Mouse (Mus musculus) liver, embryonic 16.5 days (tissue): ENCODE measurements around the gene Foxp1. TPM values are rescaled to one million over a fixed set of nuclear protein-coding genes. Genes with fewer than 3 reads are reported as not detected.

Experiments used
- ATAC-seq: fragments of 200-750 bp; cut with Nextera tagmentation; 2 replicates; pipeline ENCODE4 v1.8.0; 2017; ENCODE audit warnings: low read depth, mild to moderate bottlenecking, moderate number of reproducible peaks, moderate library complexity
- H3K27ac ChIP-seq: fragments of 300-500 bp; sonication (generic); 2 replicates; pipeline ENCODE4 v1.5.1; 2014; ENCODE audit warnings: mild to moderate bottlenecking, low read length
- H3K27me3 ChIP-seq: fragments of 300-500 bp; sonication (generic); 2 replicates; pipeline ENCODE4 v1.6.1; 2014; ENCODE audit warnings: low read depth, low read length, mixed read lengths; ENCODE audit not compliant: control insufficient read depth, insufficient read depth
- H3K36me3 ChIP-seq: fragments of 300-500 bp; sonication (generic); 2 replicates; pipeline ENCODE4 v1.6.1; 2014; ENCODE audit warnings: mild to moderate bottlenecking; ENCODE audit not compliant: control insufficient read depth, insufficient read depth
- H3K4me1 ChIP-seq: fragments of 300-500 bp; sonication (generic); 2 replicates; pipeline ENCODE4 v1.6.1; 2014; ENCODE audit warnings: low read depth, low read length, mixed read lengths; ENCODE audit not compliant: control insufficient read depth
- H3K4me2 ChIP-seq: fragments of 300-500 bp; sonication (generic); 2 replicates; pipeline ENCODE4 v1.6.1; 2014; ENCODE audit warnings: low read depth, low read length, mixed read lengths
- H3K4me3 ChIP-seq: fragments of 300-500 bp; sonication (generic); 2 replicates; pipeline ENCODE4 v1.5.1; 2014; ENCODE audit warnings: low read depth, mild to moderate bottlenecking, low read length
- H3K9ac ChIP-seq: fragments of 300-500 bp; sonication (generic); 2 replicates; pipeline ENCODE4 v1.6.1; 2014; ENCODE audit warnings: low read depth, low read length
- H3K9me3 ChIP-seq: fragments of 300-500 bp; sonication (generic); replicated peaks from 2 replicates; pipeline ENCODE4 v1.6.1; 2016; ENCODE audit warnings: low read length; ENCODE audit not compliant: control insufficient read depth
- WGBS: fragments of 180-500 bp; shearing (Covaris S2); extraction: QIAGEN DNeasy Blood & Tissue Kit; methylation state at CpG from one replicate; pipeline ENCODE4 v1.1.7; 2014; ENCODE audit not compliant: insufficient replicate concordance; 5-methylcytosine and 5-hydroxymethylcytosine counted together
- polyA plus RNA-seq: library from polyadenylated mRNA; unstranded; fragments of >200 nt; fragmentation: Nextera tagmentation; extraction: Ambion mirVana; gene quantifications from 2 replicates; pipeline ENCODE4 v1.2.1, GENCODE M21; 2015

The Foxp1 gene
- polyA plus RNA-seq, 1 experiment from 2014 or later = 13.6 TPM

DNA sequence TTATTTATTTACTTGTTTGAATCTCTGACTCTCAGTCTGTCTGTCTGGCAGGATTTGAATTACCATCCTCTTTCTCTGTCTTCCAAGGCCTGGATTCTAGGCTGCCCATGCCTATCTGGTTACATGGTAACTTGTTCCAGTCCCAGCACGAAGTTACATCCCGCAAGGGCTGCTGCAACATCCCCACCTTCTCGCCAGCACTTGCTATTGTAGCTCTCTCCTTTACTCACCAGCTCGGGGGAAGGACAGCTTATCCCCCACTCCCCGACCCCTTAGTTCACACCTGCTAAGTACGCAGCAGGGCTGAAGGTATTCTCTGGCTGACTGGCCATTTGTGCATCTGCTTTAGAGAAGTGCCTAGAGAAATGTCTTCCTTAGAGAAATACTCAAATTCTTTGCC is 537.9 kb downstream of the Foxp1 start:
- Histone ChIP-seq H3K36me3 (no peaks in the 10 kb centered on the region), H3K27ac (no peak overlapping the region), H3K9me3 (no peaks in the 10 kb centered on the region), H3K4me3 (no peak overlapping the region), H3K4me1 (no peaks in the 10 kb centered on the region; the same call in 1 of the 2 replicates), H3K4me2 (no peak overlapping the region), H3K27me3 (no peaks in the 10 kb centered on the region), H3K9ac (no peak overlapping the region)
- WGBS = 70% methylated on average over 6 of the region's 6 CpGs
- ATAC-seq = no peak

DNA sequence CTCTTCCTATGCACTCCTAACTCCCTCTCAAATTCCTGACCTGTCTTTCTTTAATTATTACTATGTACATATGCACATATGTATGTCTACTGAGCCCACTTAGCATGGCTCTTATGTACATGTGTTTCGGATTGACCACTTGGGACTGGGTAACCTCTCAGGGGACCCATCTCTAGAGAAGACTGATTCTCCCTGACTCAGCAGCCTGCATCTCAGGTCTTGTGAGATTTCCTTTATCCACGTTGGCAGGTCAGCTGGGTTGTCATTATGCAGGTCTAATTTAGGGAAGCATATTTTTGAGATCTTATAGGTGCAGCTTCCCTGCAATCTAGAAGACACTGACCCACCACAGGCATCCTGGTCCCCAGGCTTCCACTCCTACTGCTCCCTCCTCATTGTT is 538.5 kb downstream of the Foxp1 start:
- Histone ChIP-seq H3K4me3 (no peak overlapping the region), H3K4me2 (no peak overlapping the region), H3K27ac (no peak overlapping the region), H3K4me1 (no peaks in the 10 kb centered on the region; the same call in 1 of the 2 replicates), H3K9ac (no peak overlapping the region), H3K36me3 (no peaks in the 10 kb centered on the region), H3K9me3 (no peaks in the 10 kb centered on the region), H3K27me3 (no peaks in the 10 kb centered on the region)
- no peak for ATAC-seq
- WGBS = 51% methylated on average over 2 of the region's 2 CpGs

DNA sequence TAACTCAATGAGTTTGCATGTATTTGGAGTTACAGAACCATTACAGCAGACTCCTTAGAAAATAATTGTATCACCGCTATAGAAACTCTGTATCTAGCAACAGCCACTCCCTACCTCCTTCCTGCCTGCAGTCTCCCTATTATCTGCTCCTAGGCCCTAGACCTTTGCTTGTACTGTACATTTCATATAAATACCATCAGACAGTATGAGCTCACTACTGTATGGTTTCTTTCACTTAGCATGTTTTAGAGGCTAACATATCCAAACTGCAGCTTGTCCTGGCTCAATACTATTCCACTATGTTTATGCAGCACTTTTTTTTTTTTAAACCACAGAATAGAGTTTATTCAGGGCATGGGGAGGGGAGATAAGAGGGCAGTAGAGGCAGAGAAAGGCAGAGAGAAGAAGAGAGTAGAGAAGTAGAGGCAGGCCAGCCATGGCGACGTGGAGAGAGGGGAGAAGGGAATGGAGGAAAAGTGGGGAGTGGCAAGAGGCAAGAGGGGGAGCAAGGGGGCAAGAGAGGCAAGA is 539.1 kb downstream of the Foxp1 start:
- ATAC-seq = no peak
- Histone ChIP-seq H3K4me3 (no peak overlapping the region), H3K9ac (no peak overlapping the region), H3K4me2 (no peak overlapping the region), H3K4me1 (no peaks in the 10 kb centered on the region; the same call in 1 of the 2 replicates), H3K27ac (no peak overlapping the region), H3K9me3 (no peaks in the 10 kb centered on the region), H3K27me3 (no peaks in the 10 kb centered on the region), H3K36me3 (no peaks in the 10 kb centered on the region)
- WGBS = 26% methylated on average over 3 of the region's 3 CpGs

DNA sequence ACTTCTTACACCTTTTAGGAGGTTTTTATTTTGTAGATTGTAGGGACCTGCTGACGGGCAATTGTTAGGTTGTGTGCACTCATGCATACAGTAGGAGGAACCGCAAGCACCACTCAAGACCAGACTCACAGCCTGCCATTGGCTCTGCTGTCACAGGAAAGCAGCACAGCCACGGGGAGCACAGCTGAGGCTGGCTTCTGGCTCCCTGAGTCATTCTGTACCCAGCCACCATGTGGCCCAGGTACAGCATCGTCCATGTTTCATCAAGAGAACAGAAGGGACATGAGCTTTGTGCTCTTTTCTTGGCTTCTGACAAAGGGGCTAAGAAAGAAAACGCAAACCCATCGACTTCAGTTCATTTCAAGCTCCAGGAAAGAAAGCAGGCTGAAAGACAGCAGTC is 541.3 kb downstream of the Foxp1 start:
- no peaks in the 10 kb centered on the region; the same call in 1 of the 2 replicates for H3K4me1 ChIP-seq
- ATAC-seq = no peak
- WGBS = 67% methylated on average over 6 of the region's 6 CpGs

DNA sequence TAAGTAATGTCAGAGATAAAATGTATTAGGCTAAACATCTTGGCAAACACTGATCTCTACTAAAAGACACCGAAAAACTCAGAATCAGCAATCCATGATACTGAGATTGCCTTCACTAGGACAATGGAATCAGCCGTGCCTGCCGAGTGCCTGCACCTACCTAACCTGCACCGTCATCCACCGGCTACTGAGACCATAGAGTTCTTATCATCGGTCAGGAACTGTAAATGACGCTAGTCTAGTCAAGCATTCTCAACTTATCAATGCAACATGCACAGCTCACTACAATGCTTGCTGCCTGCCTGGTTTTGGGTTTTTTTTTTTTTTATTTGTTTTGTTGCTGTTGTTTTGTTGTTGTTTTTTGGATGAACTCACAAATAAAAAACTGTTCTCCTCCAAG is 542.1 kb downstream of the Foxp1 start:
- Histone ChIP-seq H3K36me3 (peaks cover 3% of the 10 kb centered on the region; the same call in 1 of the 2 replicates), H3K4me3 (no peak overlapping the region), H3K9me3 (no peaks in the 10 kb centered on the region), H3K27me3 (no peaks in the 10 kb centered on the region), H3K4me2 (no peak overlapping the region), H3K9ac (no peak overlapping the region), H3K27ac (no peak overlapping the region), H3K4me1 (no peaks in the 10 kb centered on the region; the same call in 1 of the 2 replicates)
- 29% methylated on average over 7 of the region's 7 CpGs for WGBS
- ATAC-seq = 0 out of 2 replicates have a peak, but pooled peaks have one; percentile 35

More for the DNA sequence above, 541.3 kb downstream of the Foxp1 start:
- Histone ChIP-seq H3K4me2 (no peak overlapping the region), H3K36me3 (peaks cover 3% of the 10 kb centered on the region; the same call in 1 of the 2 replicates), H3K4me3 (no peak overlapping the region), H3K27me3 (no peaks in the 10 kb centered on the region), H3K9me3 (no peaks in the 10 kb centered on the region), H3K9ac (no peak overlapping the region), H3K27ac (no peak overlapping the region)

DNA sequence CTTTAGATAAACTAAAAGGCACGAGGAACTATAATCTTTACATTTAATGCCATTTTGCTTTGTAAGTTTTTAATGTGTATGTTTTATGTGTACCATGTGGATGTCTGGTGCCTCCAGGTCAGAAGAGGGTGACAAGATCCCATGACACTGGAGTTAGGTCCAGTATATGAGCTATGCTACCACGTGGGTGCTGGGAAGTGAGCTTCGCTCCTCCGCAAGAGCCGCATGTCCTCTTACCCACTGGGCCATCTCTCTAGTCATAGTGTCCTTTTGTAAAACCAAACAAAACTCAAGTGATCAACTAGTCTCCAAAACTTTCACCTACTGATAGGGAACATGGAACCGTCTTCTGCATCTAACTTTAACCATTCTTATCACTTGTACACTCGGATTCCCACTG is 542.5 kb downstream of the Foxp1 start:
- no peaks in the 10 kb centered on the region for H3K9me3 ChIP-seq
- 73% methylated on average over 7 of the region's 7 CpGs for WGBS
- no peaks in the 10 kb centered on the region; the same call in 1 of the 2 replicates for H3K4me1 ChIP-seq
- H3K27ac ChIP-seq = no peak overlapping the region
- H3K27me3 ChIP-seq = no peaks in the 10 kb centered on the region
- H3K36me3 ChIP-seq = peaks cover 3% of the 10 kb centered on the region; the same call in 1 of the 2 replicates
- H3K4me2 ChIP-seq = no peak overlapping the region
- no peak overlapping the region for H3K9ac ChIP-seq
- ATAC-seq = no peak
- no peak overlapping the region for H3K4me3 ChIP-seq

DNA sequence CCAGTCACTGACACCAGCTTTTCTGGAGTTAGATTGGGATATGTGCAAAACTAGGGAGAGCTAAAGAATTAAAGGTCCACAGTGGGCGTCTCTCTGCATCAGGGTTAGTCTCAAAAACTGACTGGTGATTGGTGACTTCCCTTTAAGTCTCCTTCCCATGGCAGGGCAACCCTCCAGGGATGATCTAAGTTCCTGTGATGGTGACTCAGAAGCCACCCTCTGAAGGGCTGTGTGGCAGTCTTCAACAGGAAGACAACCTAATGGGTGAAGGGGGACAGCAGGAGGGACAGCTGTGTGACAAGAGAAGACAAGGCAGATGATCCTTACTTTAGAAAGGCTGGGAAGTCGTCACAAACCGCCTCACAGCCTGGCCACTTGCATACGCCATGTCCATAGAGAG is 544.7 kb downstream of the Foxp1 start:
- 72% methylated on average over 4 of the region's 4 CpGs for WGBS
- Histone ChIP-seq H3K4me3 (no peak overlapping the region), H3K4me2 (no peak overlapping the region), H3K27me3 (no peaks in the 10 kb centered on the region), H3K9me3 (no peaks in the 10 kb centered on the region), H3K36me3 (peaks cover 3% of the 10 kb centered on the region; the same call in 1 of the 2 replicates), H3K27ac (no peak overlapping the region), H3K9ac (no peak overlapping the region), H3K4me1 (no peaks in the 10 kb centered on the region; the same call in 1 of the 2 replicates)
- no peak for ATAC-seq

DNA sequence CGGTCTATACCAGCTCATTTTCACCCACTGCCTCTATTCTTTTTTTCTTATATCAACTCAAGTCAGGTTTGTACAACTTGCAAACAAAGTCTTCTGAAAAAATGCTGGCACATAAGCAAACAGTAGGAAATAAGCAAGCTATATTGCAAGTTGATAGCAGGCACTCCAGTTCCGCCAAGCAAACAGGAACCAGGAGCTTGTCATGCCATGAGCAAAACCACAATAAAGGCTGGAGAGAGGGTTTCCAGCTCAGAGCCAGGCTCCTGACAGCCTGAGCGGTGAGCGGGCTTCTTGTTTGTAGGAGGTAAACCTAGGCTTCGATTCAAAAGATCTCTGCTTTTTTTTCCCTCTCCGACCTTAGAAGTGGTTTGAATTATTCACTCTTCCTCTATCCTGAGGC is 546.6 kb downstream of the Foxp1 start:
- Histone ChIP-seq H3K9ac (no peak overlapping the region), H3K4me1 (no peaks in the 10 kb centered on the region; the same call in 1 of the 2 replicates), H3K27ac (no peak overlapping the region), H3K4me2 (no peak overlapping the region), H3K36me3 (peaks cover 3% of the 10 kb centered on the region; the same call in 1 of the 2 replicates), H3K4me3 (no peak overlapping the region), H3K27me3 (no peaks in the 10 kb centered on the region), H3K9me3 (no peaks in the 10 kb centered on the region)
- ATAC-seq = no peak
- WGBS = 76% methylated on average over 6 of the region's 6 CpGs

DNA sequence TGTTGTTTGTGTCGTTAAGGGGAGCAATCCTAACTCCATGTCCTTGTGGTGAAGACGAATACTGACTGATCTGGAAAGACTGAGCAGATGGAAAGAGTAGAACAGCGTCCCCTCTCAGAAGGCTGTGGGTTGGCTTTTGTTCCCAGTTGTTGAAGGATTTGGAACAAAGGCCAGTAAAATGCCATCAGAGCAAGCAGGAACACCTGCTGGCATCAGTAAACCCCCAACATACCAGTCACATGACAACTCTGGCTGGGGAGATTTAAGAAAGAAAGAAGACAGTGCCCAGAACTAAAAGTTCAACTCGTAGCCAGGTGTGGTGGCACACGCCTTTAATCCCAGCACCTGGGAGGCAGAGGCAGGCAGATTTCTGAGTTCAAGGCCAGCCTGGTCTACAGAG is 549.1 kb downstream of the Foxp1 start:
- 67% methylated on average over 5 of the region's 5 CpGs for WGBS
- no peaks in the 10 kb centered on the region for H3K9me3 ChIP-seq

More for the DNA sequence above, 549.1 kb downstream of the Foxp1 start:
- no peaks in the 10 kb centered on the region for H3K4me1 ChIP-seq
- no peak overlapping the region for H3K4me3 ChIP-seq
- no peaks in the 10 kb centered on the region for H3K27me3 ChIP-seq
- H3K9ac ChIP-seq = no peak overlapping the region
- no peak overlapping the region for H3K27ac ChIP-seq
- no peak overlapping the region for H3K4me2 ChIP-seq
- ATAC-seq = no peak
- H3K36me3 ChIP-seq = peaks cover 3% of the 10 kb centered on the region; the same call in 1 of the 2 replicates
